Comparison of ENCODE assay signal across 13 mouse cellular contexts in the genomic region with DNA sequence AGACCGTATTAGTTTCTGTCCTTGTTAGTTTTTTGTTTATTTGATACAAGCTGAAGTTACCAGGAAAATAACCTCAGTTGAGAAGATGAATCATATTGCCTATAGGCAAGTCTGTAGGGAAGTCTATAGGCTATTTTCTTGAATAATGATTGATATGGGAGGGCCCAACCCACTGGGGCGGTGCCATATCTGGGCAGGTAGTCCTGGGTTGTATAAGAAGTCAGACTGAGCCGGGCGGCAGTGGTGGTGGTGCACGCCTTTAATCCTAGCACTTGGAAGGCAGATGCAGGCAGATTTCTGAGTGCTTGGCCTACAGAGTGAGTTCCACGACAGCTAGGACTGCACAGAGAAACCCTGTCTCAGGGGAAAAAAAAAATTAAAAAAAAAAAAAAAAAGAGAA.
"Had no signal": no experiment of that assay in that cellular context is flagged by ENCODE, and none has a peak within 500 bp of the region (broad histone marks: within the 10 kb centered on the region; RNA-seq: fewer than 3 reads in every experiment).

No protein-coding gene starts in this region.

- DNase-seq: kidney, adult 11 months; kidney, postnatal 10 days; kidney, postnatal 4 days; lung, postnatal 14 days; right cerebral cortex, postnatal 14 days; thymus, adult 18-20 months; thymus, postnatal 14 days had no signal

- ATAC-seq: midbrain, embryonic 16.5 days had no signal

- H3K9me3 ChIP-seq: limb, embryonic 12.5 days; lung, embryonic 15.5 days; midbrain, embryonic 12.5 days; neural tube, embryonic 13.5 days had no signal

- H3K4me3 ChIP-seq: layer of hippocampus, adult 2 months; limb, embryonic 12.5 days; lung, embryonic 15.5 days; midbrain, embryonic 12.5 days; neural tube, embryonic 13.5 days had no signal

- H3K27me3 ChIP-seq: limb, embryonic 12.5 days; lung, embryonic 15.5 days; midbrain, embryonic 12.5 days; neural tube, embryonic 13.5 days had no signal

- H3K27ac ChIP-seq: layer of hippocampus, adult 2 months; limb, embryonic 12.5 days; lung, embryonic 15.5 days; midbrain, embryonic 12.5 days; neural tube, embryonic 13.5 days had no signal

- H3K4me2 ChIP-seq: limb, embryonic 12.5 days; lung, embryonic 15.5 days; midbrain, embryonic 12.5 days; neural tube, embryonic 13.5 days had no signal

- H3K9ac ChIP-seq: limb, embryonic 12.5 days; lung, embryonic 15.5 days; midbrain, embryonic 12.5 days; neural tube, embryonic 13.5 days had no signal
